Mouse (Mus musculus) MEL (cell line): ENCODE measurements around the gene Stab1. TPM values are rescaled to one million over a fixed set of nuclear protein-coding genes. Genes with fewer than 3 reads are reported as not detected.

Source experiments
- DNase-seq: peaks from one replicate; pipeline ENCODE4 v3.0.0; 2011; ENCODE audit warnings: low read depth, low spot score
- H3K27ac ChIP-seq: 2 replicates; pipeline ENCODE4 v1.5.1; 2012; ENCODE audit warnings: low read depth, mild to moderate bottlenecking, control low read depth, low read length, moderate library complexity; ENCODE audit not compliant: control insufficient read depth
- H3K27me3 ChIP-seq, 2 experiments: fragments of 150-350 bp in 1 of 2; sonication (generic) in 1 of 2; 2 replicates each; pipeline ENCODE4 v1.6.1; 2012; ENCODE audit warnings: low read length in 2 of 2, mild to moderate bottlenecking in 2 of 2, improper control_type of control experiment in 1 of 2, moderate library complexity in 1 of 2; ENCODE audit not compliant: insufficient read depth in 2 of 2, control insufficient read depth in 1 of 2
- H3K36me3 ChIP-seq, 2 experiments: 2 replicates each; pipeline ENCODE4 v1.6.1; 2012 to 2014; ENCODE audit warnings: low read length in 2 of 2, improper control_type of control experiment in 1 of 2, inconsistent platforms in 1 of 2, mild to moderate bottlenecking in 1 of 2; ENCODE audit not compliant: insufficient read depth in 2 of 2, control insufficient read depth in 1 of 2
- H3K4me1 ChIP-seq, 2 experiments: fragments of 150-350 bp in 1 of 2; sonication (generic) in 1 of 2; 2 replicates each; pipeline ENCODE4 v1.6.1; 2012; ENCODE audit warnings: low read length in 2 of 2, improper control_type of control experiment in 1 of 2, mild to moderate bottlenecking in 1 of 2; ENCODE audit not compliant: insufficient read depth in 2 of 2, control insufficient read depth in 1 of 2
- H3K4me3 ChIP-seq, 2 experiments: fragments of 150-350 bp in 1 of 2; sonication (generic) in 1 of 2; 2 replicates each; pipeline ENCODE4 v1.5.1; 2012; ENCODE audit warnings: low read depth in 2 of 2, low read length in 2 of 2, mild to moderate bottlenecking in 2 of 2, moderate library complexity in 2 of 2, control low read depth in 1 of 2, improper control_type of control experiment in 1 of 2; ENCODE audit not compliant: control insufficient read depth in 1 of 2, insufficient read depth in 1 of 2
- H3K79me2 ChIP-seq: 2 replicates; pipeline ENCODE4 v1.6.1; 2012; ENCODE audit warnings: mild to moderate bottlenecking, low read length, moderate library complexity; ENCODE audit not compliant: control insufficient read depth, poor library complexity, insufficient read depth
- H3K9ac ChIP-seq: 2 replicates; pipeline ENCODE4 v1.6.1; 2012; ENCODE audit warnings: low read depth, mild to moderate bottlenecking, control low read depth, low read length, moderate library complexity; ENCODE audit not compliant: control insufficient read depth, poor library complexity, severe bottlenecking
- H3K9me3 ChIP-seq: fragments of 150-350 bp; sonication (generic); replicated peaks from 2 replicates; pipeline ENCODE4 v1.6.1; 2012; ENCODE audit warnings: mild to moderate bottlenecking, low read length, improper control_type of control experiment, moderate library complexity; ENCODE audit not compliant: insufficient read depth
- BHLHE40 ChIP-seq: IDR thresholded peaks from 2 replicates; pipeline ENCODE4 v1.6.1; 2012; ENCODE audit warnings: low read depth, mild to moderate bottlenecking, inconsistent platforms, low read length, improper control_type of control experiment, borderline replicate concordance
- CHD1 ChIP-seq: IDR thresholded peaks from 2 replicates; pipeline ENCODE4 v1.6.1; 2012; ENCODE audit warnings: low read depth, mild to moderate bottlenecking, inconsistent platforms, low read length, improper control_type of control experiment
- CHD2 ChIP-seq: IDR thresholded peaks from 2 replicates; pipeline ENCODE4 v1.6.1; 2011; ENCODE audit warnings: low read length, improper control_type of control experiment
- CTCF ChIP-seq, 3 experiments: IDR thresholded peaks in 2 of 3; conservative IDR thresholded peaks in 1 of 3; 2 replicates each; pipeline ENCODE4 v1.5.1; 2011 to 2012; ENCODE audit warnings: low read length in 3 of 3, low read depth in 2 of 3, mild to moderate bottlenecking in 2 of 3, improper control_type of control experiment in 1 of 3, inconsistent platforms in 1 of 3, mixed read lengths in 1 of 3, moderate library complexity in 1 of 3; ENCODE audit not compliant: control insufficient read depth in 1 of 3, insufficient read depth in 1 of 3, poor library complexity in 1 of 3, severe bottlenecking in 1 of 3
- E2F4 ChIP-seq: IDR thresholded peaks from 2 replicates; pipeline ENCODE4 v1.6.1; 2011; ENCODE audit warnings: low read depth, low read length, improper control_type of control experiment, borderline replicate concordance
- ELF1 ChIP-seq: IDR thresholded peaks from 2 replicates; pipeline ENCODE4 v1.6.1; 2014; ENCODE audit warnings: low read depth, mild to moderate bottlenecking, inconsistent platforms, low read length, improper control_type of control experiment, moderate library complexity
- GATA1 ChIP-seq: IDR thresholded peaks from 2 replicates; pipeline ENCODE4 v1.6.1; 2011; ENCODE audit warnings: low read depth, low read length, improper control_type of control experiment
- HCFC1 ChIP-seq: IDR thresholded peaks from 2 replicates; pipeline ENCODE4 v1.6.1; 2012; ENCODE audit warnings: low read depth, mild to moderate bottlenecking, inconsistent platforms, low read length, improper control_type of control experiment, moderate library complexity
- MAFK ChIP-seq: IDR thresholded peaks from 2 replicates; pipeline ENCODE4 v1.6.1; 2011; ENCODE audit warnings: low read depth, mild to moderate bottlenecking, low read length, improper control_type of control experiment, borderline replicate concordance
- MAZ ChIP-seq: IDR thresholded peaks from 2 replicates; pipeline ENCODE4 v1.6.1; 2012; ENCODE audit warnings: low read depth, mild to moderate bottlenecking, inconsistent platforms, low read length, improper control_type of control experiment
- MEF2A ChIP-seq: IDR thresholded peaks from 2 replicates; pipeline ENCODE4 v1.6.1; 2014; ENCODE audit warnings: low read depth, mild to moderate bottlenecking, inconsistent platforms, low read length, improper control_type of control experiment; ENCODE audit not compliant: poor library complexity, insufficient replicate concordance, severe bottlenecking; ENCODE audit errors: extremely low read depth
- MXI1 ChIP-seq: IDR thresholded peaks from 2 replicates; pipeline ENCODE4 v1.6.1; 2011; ENCODE audit warnings: mild to moderate bottlenecking, low read depth, low read length, improper control_type of control experiment
- MYB ChIP-seq: IDR thresholded peaks from 2 replicates; pipeline ENCODE4 v1.6.1; 2011; ENCODE audit warnings: mild to moderate bottlenecking, low read depth, low read length, improper control_type of control experiment
- MYC ChIP-seq: IDR thresholded peaks from 2 replicates; pipeline ENCODE4 v1.6.1; 2011; ENCODE audit warnings: low read depth, mild to moderate bottlenecking, low read length, improper control_type of control experiment, moderate library complexity
- NELFE ChIP-seq: IDR thresholded peaks from 2 replicates; pipeline ENCODE4 v1.6.1; 2011; ENCODE audit warnings: low read depth, low read length, improper control_type of control experiment
- NRF1 ChIP-seq: IDR thresholded peaks from 2 replicates; pipeline ENCODE4 v1.6.1; 2014; ENCODE audit warnings: low read depth, mild to moderate bottlenecking, inconsistent platforms, low read length, improper control_type of control experiment, moderate library complexity; ENCODE audit not compliant: poor library complexity, insufficient read depth, severe bottlenecking
- POLR2A ChIP-seq, 2 experiments: IDR thresholded peaks; 2 replicates each; pipeline ENCODE4 v1.6.1; 2011 to 2012; ENCODE audit warnings: low read length in 2 of 2, mild to moderate bottlenecking in 2 of 2, control low read depth in 1 of 2, improper control_type of control experiment in 1 of 2, low read depth in 1 of 2, moderate library complexity in 1 of 2; ENCODE audit not compliant: control insufficient read depth in 1 of 2, insufficient read depth in 1 of 2, poor library complexity in 1 of 2
- POLR2AphosphoS2 ChIP-seq: IDR thresholded peaks from 2 replicates; pipeline ENCODE4 v1.6.1; 2011; ENCODE audit warnings: low read length, improper control_type of control experiment
- POLR2AphosphoS5 ChIP-seq: IDR thresholded peaks from 2 replicates; pipeline ENCODE4 v1.6.1; 2012; ENCODE audit warnings: low read depth, borderline replicate concordance, mild to moderate bottlenecking, inconsistent platforms, low read length, moderate library complexity, mixed read lengths
- SMC3 ChIP-seq: IDR thresholded peaks from 2 replicates; pipeline ENCODE4 v1.6.1; 2011; ENCODE audit warnings: low read depth, low read length, improper control_type of control experiment
- TAL1 ChIP-seq: IDR thresholded peaks from 2 replicates; pipeline ENCODE4 v1.6.1; 2012; ENCODE audit warnings: mild to moderate bottlenecking, inconsistent platforms, low read length, moderate library complexity, mixed read lengths
- TBP ChIP-seq: IDR thresholded peaks from 2 replicates; pipeline ENCODE4 v1.8.0; 2011; ENCODE audit warnings: low read depth, low read length, improper control_type of control experiment
- TCF12 ChIP-seq: IDR thresholded peaks from 2 replicates; pipeline ENCODE4 v1.6.1; 2014; ENCODE audit warnings: low read depth, mild to moderate bottlenecking, inconsistent platforms, low read length, improper control_type of control experiment, moderate library complexity
- USF2 ChIP-seq, 2 experiments: IDR thresholded peaks; 2 replicates each; pipeline ENCODE4 v1.6.1; 2011 to 2012; ENCODE audit warnings: improper control_type of control experiment in 2 of 2, low read length in 2 of 2, borderline replicate concordance in 1 of 2, inconsistent platforms in 1 of 2, low read depth in 1 of 2, mild to moderate bottlenecking in 1 of 2; ENCODE audit not compliant: insufficient read depth in 1 of 2
- polyA plus RNA-seq, 2 experiments: library from polyadenylated mRNA; stranded (reverse) in 1 of 2; unstranded in 1 of 2; fragments of >175 nt in 1 of 2; fragments of >200 nt in 1 of 2; gene quantifications; 2 replicates each; pipeline versions ENCODE4 v1.2.1 to v1.2.4; 2012; ENCODE audit warnings: low replicate concordance in 2 of 2, low read depth in 1 of 2; ENCODE audit not compliant: insufficient read length in 2 of 2, insufficient read depth in 1 of 2, missing spikeins in 1 of 2
- total RNA-seq: library from RNA; depleted of rRNA; stranded (reverse); fragments of 300-350 nt; gene quantifications from 2 replicates; pipeline ENCODE4 v1.2.3, GENCODE M21; 2012

Stab1 gene
- total and polyA plus RNA-seq, 3 experiments: 0.15 to 0.40 TPM; not detected in 1

- peak; percentile 57 for DNase-seq
- Histone ChIP-seq H3K4me1 (peaks cover 3 to 29% of the 10 kb centered on the region in 2 experiments), H3K27ac (peak overlapping the region; percentile 3), H3K27me3 (no peaks in the 10 kb centered on the region), H3K9me3 (no peaks in the 10 kb centered on the region), H3K36me3 (peaks cover 0 to 10% of the 10 kb centered on the region in 2 experiments; a peak in 3 of 4 replicates), H3K9ac (peak overlapping the region; percentile 79), H3K79me2 (peaks cover 28% of the 10 kb centered on the region), H3K4me3 (peak overlapping the region; percentile 69 to 95)
- TF ChIP-seq MXI1: peak; percentile 53
- no peak for TF ChIP-seq CHD2
- no peak for TF ChIP-seq HCFC1
- 0 out of 2 replicates have a peak, but pooled peaks have one; percentile 18 for TF ChIP-seq MYC
- no peak for TF ChIP-seq TAL1
- no peak for TF ChIP-seq USF2 (IDR thresholded peaks at IDR 0.05; ENCODE audit: borderline replicate concordance in 1 of 2, insufficient read depth in 1 of 2, low read depth in 1 of 2, low read length in 2 of 2)
- TF ChIP-seq BHLHE40: no peak
- TF ChIP-seq MAZ: no peak
- TF ChIP-seq GATA1: no peak
- TF ChIP-seq POLR2AphosphoS2: no peak
- TF ChIP-seq ELF1: no peak
- TF ChIP-seq TCF12: peak; percentile 1; the same call in 1 of the 2 replicates
- TF ChIP-seq E2F4: no peak
- 0 out of 2 replicates have a peak, but pooled peaks have one; percentile 13 for TF ChIP-seq NRF1
- TF ChIP-seq SMC3: no peak
- no peak for TF ChIP-seq POLR2A (IDR thresholded peaks at IDR 0.05; ENCODE audit: control insufficient read depth in 1 of 2, insufficient read depth in 1 of 2, low read depth in 1 of 2, low read length in 2 of 2, poor library complexity in 1 of 2)
- TF ChIP-seq POLR2AphosphoS5: no peak
Measured at GRCm38 (mm10) chr14:31131272-31131821, 37.1 kb downstream of the Stab1 start.

- Histone ChIP-seq H3K4me3 (peak within 1 kb of the TSS; percentile 69 to 95), H3K27ac (peak within 1 kb of the TSS; percentile 58), H3K36me3 (peaks cover 0 to 10% of the 10 kb centered on the region in 2 experiments; a peak in 3 of 4 replicates), H3K79me2 (peaks cover 29% of the 10 kb centered on the region), H3K9me3 (no peaks in the 10 kb centered on the region), H3K9ac (peak within 1 kb of the TSS; percentile 79), H3K27me3 (no peaks in the 10 kb centered on the region), H3K4me1 (peaks cover 3 to 35% of the 10 kb centered on the region in 2 experiments)
- TF ChIP-seq MEF2A: no peak
- TF ChIP-seq POLR2A (IDR thresholded peaks at IDR 0.05; ENCODE audit: control insufficient read depth in 1 of 2, insufficient read depth in 1 of 2, low read depth in 1 of 2, low read length in 2 of 2, poor library complexity in 1 of 2): peak in 1 of 2 experiments; percentile 71; a peak in 3 of 4 replicates
- TF ChIP-seq TBP: 0 out of 2 replicates have a peak, but pooled peaks have one; percentile 10
- TF ChIP-seq MAFK: peak; percentile 70
- peak; percentile 22; the same call in 1 of the 2 replicates for TF ChIP-seq NRF1
- peak; percentile 52 for TF ChIP-seq NELFE
- TF ChIP-seq CHD1: peak; percentile 52; the same call in 1 of the 2 replicates
- no peak; the same call in 1 of the 2 replicates for TF ChIP-seq ELF1
- peak; percentile 52 for TF ChIP-seq MXI1
- peak in 2 of 3 experiments; percentile 28 to 41; a peak in 4 of 6 replicates for TF ChIP-seq CTCF (IDR thresholded peaks at IDR 0.05 in 2 of 3, conservative IDR thresholded peaks at IDR 0.05 in 1 of 3; ENCODE audit: control insufficient read depth in 1 of 3, insufficient read depth in 1 of 3, low read depth in 2 of 3, low read length in 3 of 3, poor library complexity in 1 of 3, severe bottlenecking in 1 of 3)
- TF ChIP-seq MYB: no peak
- 0 out of 2 replicates have a peak, but pooled peaks have one; percentile 30 for TF ChIP-seq HCFC1
- peak; percentile 9 for TF ChIP-seq TCF12
- DNase-seq: peak; percentile 87
Measured at GRCm38 (mm10) chr14:31130236-31131220, 37.9 kb downstream of the Stab1 start, which contains the start of gene Nt5dc2. TSS of gene Nt5dc2 (plus strand) at chr14:31131053.
